Mouse (Mus musculus): ENCODE measurements around the gene Akap6. TPM values are rescaled to one million over a fixed set of nuclear protein-coding genes. Genes with fewer than 3 reads are reported as not detected.

The Akap6 gene
- polyA plus RNA-seq (2012; rRNA removed) (0.01 TPM in 2 replicates), polyA plus RNA-seq (2014; fragmentation: Nextera tagmentation; extraction: Ambion mirVana) (under 0.01 TPM in 1 of 2 replicates, not detected in the other)

GRCm38 (mm10) chr12:52699146-52699545, at the start of gene Akap6:
Gene Akap6, plus strand, starts transcription at chr12:52699383.
- Histone ChIP-seq H3K9ac (replicated peaks) (no peak within 1 kb of the TSS), H3K27ac (no peak within 1 kb of the TSS)
- ATAC-seq (ENCODE audit: insufficient read depth), result no peak

GRCm38 (mm10) chr12:52662907-52663790, 36.0 kb upstream of the Akap6 start:
- no peaks in the 10 kb centered on the region for H3K27me3 ChIP-seq (ENCODE audit: control insufficient read depth, insufficient read depth, low read length)
- no peaks in the 10 kb centered on the region for H3K9me3 ChIP-seq (ENCODE audit: control insufficient read depth, low read length)
- H3K4me1 ChIP-seq (replicated peaks; ENCODE audit: control insufficient read depth in 2 of 2, insufficient read depth in 2 of 2, low read length in 1 of 2), result no peaks in the 10 kb centered on the region
- no peak overlapping the region for H3K4me2 ChIP-seq (ENCODE audit: low read depth)
- no peak overlapping the region for H3K4me3 ChIP-seq (ENCODE audit: insufficient read depth in 1 of 2, low read depth in 2 of 2, low read length in 2 of 2)
- DNase-seq (ENCODE audit: low read depth in 3 of 3, low spot score in 3 of 3), result no peak
- H3K27ac ChIP-seq, result no peak overlapping the region
- no peak for ATAC-seq (ENCODE audit: insufficient read depth)
- TF ChIP-seq EP300 (IDR thresholded peaks at IDR 0.05; ENCODE audit: low read depth) (no peak), CTCF (IDR thresholded peaks at IDR 0.05; ENCODE audit: low read depth) (no peak)
- H3K9ac ChIP-seq (replicated peaks), result no peak overlapping the region
- 50% methylated on average over 7 of the region's 7 CpGs for WGBS (ENCODE audit: insufficient replicate concordance)
- no peaks in the 10 kb centered on the region for H3K36me3 ChIP-seq (replicated peaks; ENCODE audit: control insufficient read depth, insufficient read depth, low read depth)

More at GRCm38 (mm10) chr12:52699146-52699545, at the start of gene Akap6:
- WGBS (ENCODE audit: insufficient replicate concordance), result 67% methylated on average over 6 of the region's 6 CpGs
- H3K4me2 ChIP-seq (ENCODE audit: low read depth), result no peak within 1 kb of the TSS
- H3K9me3 ChIP-seq (ENCODE audit: control insufficient read depth, low read length), result no peaks in the 10 kb centered on the region
- H3K36me3 ChIP-seq (replicated peaks; ENCODE audit: control insufficient read depth, insufficient read depth, low read depth), result no peaks in the 10 kb centered on the region
- H3K27me3 ChIP-seq (ENCODE audit: control insufficient read depth, insufficient read depth, low read length), result no peaks in the 10 kb centered on the region
- no peak for DNase-seq (ENCODE audit: low read depth in 3 of 3, low spot score in 3 of 3)
- no peak within 1 kb of the TSS for H3K4me3 ChIP-seq (ENCODE audit: insufficient read depth in 1 of 2, low read depth in 2 of 2, low read length in 2 of 2)
- TF ChIP-seq CTCF (IDR thresholded peaks at IDR 0.05; ENCODE audit: low read depth) (no peak), EP300 (IDR thresholded peaks at IDR 0.05; ENCODE audit: low read depth) (no peak)
- peaks cover 0 to 11% of the 10 kb centered on the region in 2 experiments; a peak in 1 of 4 replicates for H3K4me1 ChIP-seq (replicated peaks; ENCODE audit: control insufficient read depth in 2 of 2, insufficient read depth in 2 of 2, low read length in 1 of 2)

DNA sequence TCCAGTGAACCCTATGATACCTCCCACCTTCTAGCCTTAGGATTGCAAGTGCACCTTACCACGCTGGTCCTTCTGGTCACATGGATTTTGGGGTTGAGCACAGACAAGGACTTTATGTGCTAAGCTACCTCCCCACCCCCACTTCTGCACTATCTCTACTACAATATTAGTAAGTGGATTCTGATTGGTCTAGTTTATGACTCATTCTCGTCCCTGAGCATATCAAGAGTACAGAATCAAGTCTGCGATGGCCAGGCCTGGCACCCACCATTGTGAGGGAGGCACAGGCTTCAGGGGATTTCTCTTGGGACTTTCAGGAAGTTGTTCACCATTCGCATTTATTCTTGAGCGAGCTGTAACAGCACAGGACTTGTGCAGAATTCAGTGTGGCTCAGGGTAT, 34.2 kb upstream of the Akap6 start:
- no peaks in the 10 kb centered on the region for H3K36me3 ChIP-seq (replicated peaks; ENCODE audit: control insufficient read depth, insufficient read depth, low read depth)
- no peak overlapping the region for H3K4me2 ChIP-seq (ENCODE audit: low read depth)
- ATAC-seq (ENCODE audit: insufficient read depth), result no peak
- no peak for TF ChIP-seq CTCF (IDR thresholded peaks at IDR 0.05; ENCODE audit: low read depth)
- TF ChIP-seq EP300 (IDR thresholded peaks at IDR 0.05; ENCODE audit: low read depth), result no peak
- no peaks in the 10 kb centered on the region for H3K4me1 ChIP-seq (replicated peaks; ENCODE audit: control insufficient read depth in 2 of 2, insufficient read depth in 2 of 2, low read length in 1 of 2)
- no peak overlapping the region for H3K9ac ChIP-seq (replicated peaks)
- no peak overlapping the region for H3K4me3 ChIP-seq (ENCODE audit: insufficient read depth in 1 of 2, low read depth in 2 of 2, low read length in 2 of 2)
- no peak for DNase-seq (ENCODE audit: low read depth in 3 of 3, low spot score in 3 of 3)
- 52% methylated on average over 5 of the region's 5 CpGs for WGBS (ENCODE audit: insufficient replicate concordance)
- no peaks in the 10 kb centered on the region for H3K27me3 ChIP-seq (ENCODE audit: control insufficient read depth, insufficient read depth, low read length)
- H3K9me3 ChIP-seq (ENCODE audit: control insufficient read depth, low read length), result no peaks in the 10 kb centered on the region
- H3K27ac ChIP-seq, result no peak overlapping the region

DNA sequence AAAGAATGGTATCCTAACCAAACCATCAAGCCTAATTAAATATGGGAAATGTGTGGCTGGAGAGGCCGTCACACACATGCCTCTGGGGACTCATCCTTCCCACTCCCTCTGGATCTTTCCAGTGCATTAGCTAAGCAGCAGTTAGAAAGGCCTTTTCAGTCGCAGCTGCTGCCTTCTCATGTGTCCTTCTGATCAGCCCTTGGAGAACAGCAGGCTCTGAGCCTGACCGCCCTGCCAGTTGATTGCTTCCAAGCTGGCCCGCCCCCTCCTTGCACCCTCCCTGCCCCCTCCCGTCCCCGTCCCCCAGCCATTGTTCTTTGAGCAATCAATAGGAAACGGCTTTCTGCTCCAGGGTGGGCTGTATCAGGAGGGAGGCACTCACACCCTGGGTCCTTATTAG, 27.7 kb upstream of the Akap6 start:
- 41% methylated on average over 7 of the region's 7 CpGs for WGBS (ENCODE audit: insufficient replicate concordance)

GRCm38 (mm10) chr12:52671943-52672342, 27.2 kb upstream of the Akap6 start:
- TF ChIP-seq CTCF (IDR thresholded peaks at IDR 0.05; ENCODE audit: low read depth) (no peak), EP300 (IDR thresholded peaks at IDR 0.05; ENCODE audit: low read depth) (no peak)
- no peak overlapping the region for H3K9ac ChIP-seq (replicated peaks)
- H3K4me3 ChIP-seq (ENCODE audit: insufficient read depth in 1 of 2, low read depth in 2 of 2, low read length in 2 of 2), result no peak overlapping the region
- H3K4me2 ChIP-seq (ENCODE audit: low read depth), result no peak overlapping the region
- H3K9me3 ChIP-seq (ENCODE audit: control insufficient read depth, low read length), result no peaks in the 10 kb centered on the region
- H3K4me1 ChIP-seq (replicated peaks; ENCODE audit: control insufficient read depth in 2 of 2, insufficient read depth in 2 of 2, low read length in 1 of 2), result no peaks in the 10 kb centered on the region
- no peak overlapping the region for H3K27ac ChIP-seq
- ATAC-seq (ENCODE audit: insufficient read depth) (no peak), DNase-seq (ENCODE audit: low read depth in 3 of 3, low spot score in 3 of 3) (no peak)
- 61% methylated on average over 6 of the region's 6 CpGs for WGBS (ENCODE audit: insufficient replicate concordance)
- H3K27me3 ChIP-seq (ENCODE audit: control insufficient read depth, insufficient read depth, low read length), result no peaks in the 10 kb centered on the region
- no peaks in the 10 kb centered on the region for H3K36me3 ChIP-seq (replicated peaks; ENCODE audit: control insufficient read depth, insufficient read depth, low read depth)

More for the DNA sequence above, 27.7 kb upstream of the Akap6 start:
- no peaks in the 10 kb centered on the region for H3K4me1 ChIP-seq (replicated peaks; ENCODE audit: control insufficient read depth in 2 of 2, insufficient read depth in 2 of 2, low read length in 1 of 2)
- TF ChIP-seq CTCF (IDR thresholded peaks at IDR 0.05; ENCODE audit: low read depth), result no peak
- no peak for TF ChIP-seq EP300 (IDR thresholded peaks at IDR 0.05; ENCODE audit: low read depth)
- H3K36me3 ChIP-seq (replicated peaks; ENCODE audit: control insufficient read depth, insufficient read depth, low read depth), result no peaks in the 10 kb centered on the region
- no peak overlapping the region for H3K9ac ChIP-seq (replicated peaks)
- no peak overlapping the region for H3K4me3 ChIP-seq (ENCODE audit: insufficient read depth in 1 of 2, low read depth in 2 of 2, low read length in 2 of 2)
- DNase-seq (ENCODE audit: low read depth in 3 of 3, low spot score in 3 of 3) (no peak), ATAC-seq (ENCODE audit: insufficient read depth) (no peak)
- no peak overlapping the region for H3K27ac ChIP-seq
- H3K9me3 ChIP-seq (ENCODE audit: control insufficient read depth, low read length), result no peaks in the 10 kb centered on the region
- no peak overlapping the region for H3K4me2 ChIP-seq (ENCODE audit: low read depth)
- no peaks in the 10 kb centered on the region for H3K27me3 ChIP-seq (ENCODE audit: control insufficient read depth, insufficient read depth, low read length)
